Mouse (Mus musculus) embryonic facial prominence, embryonic 12.5 days (tissue): ENCODE data around the gene Ncoa5. TPM values are rescaled to one million over a fixed set of nuclear protein-coding genes. Genes with fewer than 3 reads are reported as not detected.

Experiments used
- ATAC-seq: fragments of 200-750 bp; cut with Nextera tagmentation; 2 replicates; pipeline ENCODE4 v1.8.0; 2017; ENCODE audit not compliant: insufficient number of reproducible peaks, insufficient read depth, low FRiP score, low TSS enrichment
- H3K27ac ChIP-seq: fragments of 300-500 bp; sonication (generic); 2 replicates; pipeline ENCODE4 v1.5.1; 2016; ENCODE audit warnings: mild to moderate bottlenecking
- H3K27me3 ChIP-seq: fragments of 300-500 bp; sonication (generic); 2 replicates; pipeline ENCODE4 v1.6.1; 2016; ENCODE audit warnings: mild to moderate bottlenecking, moderate library complexity
- H3K36me3 ChIP-seq: fragments of 300-500 bp; sonication (generic); 2 replicates; pipeline ENCODE4 v1.6.1; 2016; ENCODE audit warnings: mild to moderate bottlenecking
- H3K4me1 ChIP-seq: fragments of 300-500 bp; sonication (generic); 2 replicates; pipeline ENCODE4 v1.6.1; 2016
- H3K4me2 ChIP-seq: fragments of 300-500 bp; sonication (generic); replicated peaks from 2 replicates; pipeline ENCODE4 v1.6.1; 2016; ENCODE audit warnings: mild to moderate bottlenecking, moderate library complexity
- H3K4me3 ChIP-seq: fragments of 300-500 bp; sonication (generic); 2 replicates; pipeline ENCODE4 v1.5.1; 2016; ENCODE audit warnings: mild to moderate bottlenecking
- H3K9ac ChIP-seq: fragments of 300-500 bp; sonication (generic); 2 replicates; pipeline ENCODE4 v1.6.1; 2016; ENCODE audit warnings: mild to moderate bottlenecking, moderate library complexity
- H3K9me3 ChIP-seq: fragments of 300-500 bp; sonication (generic); 2 replicates; pipeline ENCODE4 v1.6.1; 2016; ENCODE audit warnings: mild to moderate bottlenecking, moderate library complexity
- WGBS: fragments of 180-500 bp; shearing (Covaris S2); methylation state at CpG from one replicate; pipeline ENCODE4 v1.1.7; 2016; 5-methylcytosine and 5-hydroxymethylcytosine counted together
- polyA plus RNA-seq: library from polyadenylated mRNA; unstranded; fragments of >200 nt; fragmentation: Nextera tagmentation; extraction: Ambion mirVana; gene quantifications from 2 replicates; pipeline ENCODE4 v1.2.1, GENCODE M21; 2016

Ncoa5 gene
- 112 and 119 TPM in 2 replicates for polyA plus RNA-seq

GRCm38 (mm10) chr2:165034131-165035057 is at the start of gene Ncoa5:
TSS of gene Ncoa5 (minus strand) at chr2:165034867.
- under 1% methylated on average over 110 of the region's 111 CpGs for WGBS
- peak within 1 kb of the TSS; percentile 79 for H3K4me2 ChIP-seq
- peak within 1 kb of the TSS; percentile 95 for H3K4me3 ChIP-seq
- H3K9ac ChIP-seq: peak within 1 kb of the TSS; percentile 92
- H3K4me1 ChIP-seq: peaks cover 22% of the 10 kb centered on the region
- ATAC-seq: peak; percentile 98
- no peaks in the 10 kb centered on the region for H3K9me3 ChIP-seq
- no peaks in the 10 kb centered on the region for H3K27me3 ChIP-seq
- no peaks in the 10 kb centered on the region for H3K36me3 ChIP-seq
- H3K27ac ChIP-seq: peak within 1 kb of the TSS; percentile 85

DNA sequence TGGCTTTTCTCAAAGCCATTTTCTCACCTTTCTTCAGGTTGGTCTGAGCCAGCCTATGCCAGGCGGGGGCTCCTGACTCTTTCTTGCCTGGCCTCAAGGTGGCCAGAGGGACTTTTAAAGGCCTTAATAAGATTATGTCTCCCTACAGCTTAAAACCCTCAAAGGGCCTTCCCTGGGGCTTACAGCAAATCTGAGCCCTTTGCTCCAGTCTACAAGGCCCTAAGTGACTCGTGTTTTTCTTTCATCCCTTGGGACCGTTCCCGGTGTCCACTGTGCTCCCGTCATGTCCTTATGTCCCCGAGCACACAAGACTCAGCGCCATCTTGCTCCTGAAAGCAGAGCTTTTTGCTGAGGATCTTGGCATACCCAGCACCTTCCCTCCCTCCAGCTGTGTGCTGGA is 46.6 kb upstream of the Ncoa5 start:
- Histone ChIP-seq H3K4me1 (no peaks in the 10 kb centered on the region), H3K4me2 (no peak overlapping the region), H3K9me3 (no peaks in the 10 kb centered on the region), H3K4me3 (no peak overlapping the region), H3K9ac (no peak overlapping the region), H3K36me3 (no peaks in the 10 kb centered on the region), H3K27me3 (peaks cover 53% of the 10 kb centered on the region), H3K27ac (no peak overlapping the region)
- WGBS: 13% methylated on average over 7 of the region's 7 CpGs
- no peak for ATAC-seq

DNA sequence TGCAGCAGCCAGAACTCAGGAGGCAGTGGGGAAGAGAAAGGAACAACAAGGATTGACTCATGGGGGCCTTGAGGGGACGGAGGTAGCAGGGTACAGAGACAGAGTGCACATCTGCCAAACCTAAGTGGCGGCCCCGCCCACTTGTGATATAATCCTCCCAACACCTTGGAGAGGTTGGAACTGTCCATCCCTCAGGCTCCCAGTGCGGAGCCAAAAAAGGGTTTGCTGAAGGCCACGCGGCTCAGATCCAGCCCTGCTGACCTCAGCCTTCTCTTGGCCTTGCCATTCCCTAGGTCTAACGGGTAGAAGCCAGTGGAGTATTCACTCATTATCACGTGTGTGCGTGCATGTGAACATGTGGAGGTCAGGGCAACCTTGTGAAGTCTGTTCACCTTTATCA is 46.0 kb upstream of the Ncoa5 start:
- ATAC-seq: no peak
- H3K27ac ChIP-seq: no peak overlapping the region
- H3K9ac ChIP-seq: no peak overlapping the region
- no peaks in the 10 kb centered on the region for H3K9me3 ChIP-seq
- H3K27me3 ChIP-seq: peaks cover 59% of the 10 kb centered on the region
- H3K4me1 ChIP-seq: no peaks in the 10 kb centered on the region
- H3K4me3 ChIP-seq: no peak overlapping the region
- WGBS: 23% methylated on average over 9 of the region's 9 CpGs
- H3K4me2 ChIP-seq: no peak overlapping the region
- H3K36me3 ChIP-seq: no peaks in the 10 kb centered on the region

- H3K9me3 ChIP-seq: no peaks in the 10 kb centered on the region
- no peak overlapping the region for H3K4me3 ChIP-seq
- 26% methylated on average over 10 of the region's 10 CpGs for WGBS
- no peaks in the 10 kb centered on the region for H3K36me3 ChIP-seq
- ATAC-seq: no peak
- peaks cover 76% of the 10 kb centered on the region for H3K27me3 ChIP-seq
- H3K9ac ChIP-seq: no peak overlapping the region
- no peak overlapping the region for H3K4me2 ChIP-seq
- H3K27ac ChIP-seq: no peak overlapping the region
- no peaks in the 10 kb centered on the region for H3K4me1 ChIP-seq
Measured at GRCm38 (mm10) chr2:165078605-165079004, 43.9 kb upstream of the Ncoa5 start.

GRCm38 (mm10) chr2:165078045-165078444 is 43.4 kb upstream of the Ncoa5 start:
- no peaks in the 10 kb centered on the region for H3K4me1 ChIP-seq
- ATAC-seq: no peak
- no peak overlapping the region for H3K9ac ChIP-seq
- H3K4me3 ChIP-seq: no peak overlapping the region
- peaks cover 82% of the 10 kb centered on the region for H3K27me3 ChIP-seq
- no peaks in the 10 kb centered on the region for H3K9me3 ChIP-seq
- H3K36me3 ChIP-seq: no peaks in the 10 kb centered on the region
- 67% methylated on average over 8 of the region's 8 CpGs for WGBS
- H3K27ac ChIP-seq: no peak overlapping the region
- H3K4me2 ChIP-seq: no peak overlapping the region

DNA sequence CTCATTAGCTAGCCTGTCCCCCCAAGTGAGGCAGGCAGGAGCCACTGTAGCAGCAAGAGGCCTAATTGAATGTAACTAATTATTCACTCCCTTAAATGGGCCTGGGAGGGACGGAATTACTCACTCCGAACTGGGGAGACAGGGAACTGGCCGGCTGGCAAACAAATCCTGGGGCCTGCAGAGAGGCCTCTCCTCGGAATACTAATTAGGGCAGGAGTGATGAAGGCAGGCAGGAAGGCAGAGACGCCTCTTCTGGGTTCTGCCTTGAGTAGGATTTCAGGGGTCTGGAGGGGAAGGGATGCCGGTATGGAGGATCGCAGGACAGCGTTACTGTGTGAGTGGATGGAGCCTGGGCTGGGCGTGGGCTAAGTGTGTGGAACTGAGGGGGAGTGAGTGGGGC is 42.4 kb upstream of the Ncoa5 start:
- Histone ChIP-seq H3K9ac (no peak overlapping the region), H3K27me3 (peaks cover 84% of the 10 kb centered on the region), H3K27ac (no peak overlapping the region), H3K4me2 (no peak overlapping the region), H3K9me3 (no peaks in the 10 kb centered on the region), H3K4me3 (no peak overlapping the region), H3K4me1 (no peaks in the 10 kb centered on the region), H3K36me3 (no peaks in the 10 kb centered on the region)
- ATAC-seq: no peak
- 7% methylated on average over 9 of the region's 9 CpGs for WGBS

- H3K4me3 ChIP-seq: no peak overlapping the region
- H3K27ac ChIP-seq: no peak overlapping the region
- no peaks in the 10 kb centered on the region for H3K36me3 ChIP-seq
- peaks cover 83% of the 10 kb centered on the region for H3K27me3 ChIP-seq
- WGBS: 27% methylated on average over 2 of the region's 2 CpGs
- H3K4me2 ChIP-seq: no peak overlapping the region
- H3K4me1 ChIP-seq: peaks cover 4% of the 10 kb centered on the region; the same call in 1 of the 2 replicates
- no peak for ATAC-seq
- no peak overlapping the region for H3K9ac ChIP-seq
- H3K9me3 ChIP-seq: no peaks in the 10 kb centered on the region
Measured at GRCm38 (mm10) chr2:165074937-165075336, 40.3 kb upstream of the Ncoa5 start.

GRCm38 (mm10) chr2:165074081-165074884 is 39.6 kb upstream of the Ncoa5 start:
- H3K9ac ChIP-seq: no peak overlapping the region
- no peaks in the 10 kb centered on the region for H3K36me3 ChIP-seq
- H3K4me2 ChIP-seq: no peak overlapping the region
- H3K27me3 ChIP-seq: peaks cover 83% of the 10 kb centered on the region
- peaks cover 4% of the 10 kb centered on the region; the same call in 1 of the 2 replicates for H3K4me1 ChIP-seq
- H3K4me3 ChIP-seq: no peak overlapping the region
- H3K27ac ChIP-seq: no peak overlapping the region
- 49% methylated on average over 11 of the region's 11 CpGs for WGBS
- no peaks in the 10 kb centered on the region for H3K9me3 ChIP-seq
- ATAC-seq: no peak

DNA sequence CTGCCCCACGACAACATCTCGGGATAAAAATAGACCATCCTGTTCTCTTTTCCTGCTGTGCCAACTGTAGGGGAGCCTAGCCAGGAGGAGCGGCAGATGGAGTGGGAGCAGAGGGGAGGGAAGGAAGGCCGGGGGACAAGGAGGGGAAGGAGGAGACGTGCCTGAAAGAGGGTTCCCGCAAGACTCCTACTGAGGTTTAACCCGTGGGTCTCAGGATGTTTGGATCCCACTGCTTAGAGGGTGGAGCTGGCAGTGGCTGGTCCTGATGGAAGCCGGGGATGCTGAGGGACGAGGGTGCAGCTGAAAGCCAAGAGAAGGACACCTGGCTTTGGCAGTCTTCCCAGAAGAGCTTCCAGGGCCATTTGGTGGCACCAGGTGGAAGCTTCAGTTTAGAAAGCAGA is 38.7 kb upstream of the Ncoa5 start:
- ATAC-seq: no peak
- Histone ChIP-seq H3K9ac (no peak overlapping the region), H3K4me3 (no peak overlapping the region), H3K36me3 (no peaks in the 10 kb centered on the region), H3K9me3 (no peaks in the 10 kb centered on the region), H3K4me2 (no peak overlapping the region), H3K4me1 (peaks cover 4% of the 10 kb centered on the region; the same call in 1 of the 2 replicates), H3K27ac (no peak overlapping the region), H3K27me3 (peaks cover 75% of the 10 kb centered on the region)
- 23% methylated on average over 9 of the region's 9 CpGs for WGBS

- Histone ChIP-seq H3K4me2 (peak overlapping the region; percentile 42), H3K27me3 (peaks cover 49% of the 10 kb centered on the region)
- 19% methylated on average over 23 of the region's 23 CpGs for WGBS
Measured at GRCm38 (mm10) chr2:165070096-165070816, 35.6 kb upstream of the Ncoa5 start.

DNA sequence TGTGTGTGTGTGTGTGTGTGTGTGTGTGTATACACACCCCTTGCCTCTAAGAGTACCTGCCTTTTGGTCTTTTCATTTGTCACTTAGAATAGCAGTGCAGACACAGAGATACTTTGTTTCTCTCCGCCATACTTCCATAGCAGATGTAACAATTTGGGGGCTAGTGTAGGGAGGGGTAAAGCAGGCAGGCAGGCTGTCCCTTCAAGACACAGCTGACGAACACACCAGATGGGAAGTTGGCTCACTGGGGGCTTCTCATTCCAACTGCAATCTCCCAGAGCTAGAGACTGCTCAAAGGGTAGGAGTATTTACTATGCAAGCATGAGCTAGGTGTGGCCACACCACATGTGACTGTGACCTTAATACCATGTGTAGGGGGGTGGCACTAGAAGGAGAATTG is 34.1 kb upstream of the Ncoa5 start:
- Histone ChIP-seq H3K4me3 (no peak overlapping the region), H3K4me2 (no peak overlapping the region), H3K36me3 (no peaks in the 10 kb centered on the region), H3K9ac (no peak overlapping the region), H3K27me3 (peaks cover 37% of the 10 kb centered on the region), H3K4me1 (peaks cover 4% of the 10 kb centered on the region; the same call in 1 of the 2 replicates), H3K27ac (no peak overlapping the region), H3K9me3 (no peaks in the 10 kb centered on the region)
- no peak for ATAC-seq
- 73% methylated on average over 2 of the region's 2 CpGs for WGBS

More at GRCm38 (mm10) chr2:165070096-165070816, 35.6 kb upstream of the Ncoa5 start:
- no peaks in the 10 kb centered on the region for H3K36me3 ChIP-seq
- peaks cover 4% of the 10 kb centered on the region; the same call in 1 of the 2 replicates for H3K4me1 ChIP-seq
- H3K27ac ChIP-seq: no peak overlapping the region
- H3K9me3 ChIP-seq: no peaks in the 10 kb centered on the region
- ATAC-seq: no peak
- no peak overlapping the region for H3K4me3 ChIP-seq
- no peak overlapping the region for H3K9ac ChIP-seq
